Mouse (Mus musculus): ENCODE measurements at regions not wholly inside any gene's neighbourhood (a gene's known extent, or its start where the extent isn't known, plus 50 kb on each side); places are given as distances from the start of the nearest gene placed in this dataset.

- no peak for DNase-seq
These were observed 1351.9 kb upstream of the Zeb2 start for GRCm38 (mm10) chr2:46468936-46469629.

GRCm38 (mm10) chr2:46465389-46465788, 1348.2 kb upstream of the Zeb2 start:
- DNase-seq = peak; percentile 12

- DNase-seq = no peak
These were observed 1347.7 kb upstream of the Zeb2 start for GRCm38 (mm10) chr2:46464913-46465312.

- DNase-seq = no peak
These were observed 1345.5 kb upstream of the Zeb2 start for GRCm38 (mm10) chr2:46462670-46463069.

GRCm38 (mm10) chr2:46450698-46451097, 1333.5 kb upstream of the Zeb2 start:
- no peak for DNase-seq

- no peak for DNase-seq
These were observed 1328.1 kb upstream of the Zeb2 start for GRCm38 (mm10) chr2:46445306-46445705.

- peak; percentile 15 for DNase-seq
These were observed 1326.5 kb upstream of the Zeb2 start for GRCm38 (mm10) chr2:46443686-46444180.

GRCm38 (mm10) chr2:46443061-46443685, 1326.0 kb upstream of the Zeb2 start:
- peak; percentile 18 for DNase-seq

GRCm38 (mm10) chr2:46442576-46442975, 1325.4 kb upstream of the Zeb2 start:
- peak; percentile 19 for DNase-seq

GRCm38 (mm10) chr2:46441927-46442326, 1324.7 kb upstream of the Zeb2 start:
- DNase-seq = no peak

- no peak for DNase-seq
These were observed 1324.2 kb upstream of the Zeb2 start for GRCm38 (mm10) chr2:46441348-46441747.

- no peak for DNase-seq
These were observed 1322.8 kb upstream of the Zeb2 start for GRCm38 (mm10) chr2:46440038-46440437.

GRCm38 (mm10) chr2:46418281-46418680, 1301.1 kb upstream of the Zeb2 start:
- no peak for DNase-seq

- no peak for DNase-seq
These were observed 1285.3 kb upstream of the Zeb2 start for GRCm38 (mm10) chr2:46402373-46403114.

GRCm38 (mm10) chr2:46394161-46394560, 1277.0 kb upstream of the Zeb2 start:
- no peak for DNase-seq

- DNase-seq = no peak
These were observed 1255.8 kb upstream of the Zeb2 start for GRCm38 (mm10) chr2:46372847-46373461.

GRCm38 (mm10) chr2:46371755-46372154, 1254.6 kb upstream of the Zeb2 start:
- DNase-seq = no peak

GRCm38 (mm10) chr2:46370949-46371348, 1253.8 kb upstream of the Zeb2 start:
- DNase-seq = no peak

- no peak for DNase-seq
These were observed 1251.7 kb upstream of the Zeb2 start for GRCm38 (mm10) chr2:46368882-46369281.

GRCm38 (mm10) chr2:46366135-46366485, 1248.9 kb upstream of the Zeb2 start:
- no peak for DNase-seq

GRCm38 (mm10) chr2:46365428-46366134, 1248.4 kb upstream of the Zeb2 start:
- no peak for DNase-seq

- no peak for DNase-seq
These were observed 1243.0 kb upstream of the Zeb2 start for GRCm38 (mm10) chr2:46360049-46360712.
